Mouse (Mus musculus) kidney, embryonic 14.5 days (tissue): Measurements from ENCODE around the gene Tmem259. TPM values are rescaled to one million over a fixed set of nuclear protein-coding genes. Genes with fewer than 3 reads are reported as not detected.
A peak's percentile ranks its signal among the peaks of the same experiment; 100 is the strongest.

Experiments used
- ATAC-seq: fragments of 200-750 bp; cut with Nextera tagmentation; 2 replicates; pipeline ENCODE4 v1.8.0; 2017; ENCODE audit warnings: moderate number of reproducible peaks, mild to moderate bottlenecking, moderate TSS enrichment, moderate library complexity; ENCODE audit not compliant: low FRiP score, low TSS enrichment
- H3K27ac ChIP-seq: fragments of 300-500 bp; sonication (generic); 2 replicates; pipeline ENCODE4 v1.5.1; 2014; ENCODE audit warnings: low read depth, mild to moderate bottlenecking, low read length, moderate library complexity, mixed read lengths
- H3K27me3 ChIP-seq: fragments of 300-500 bp; sonication (generic); 2 replicates; pipeline ENCODE4 v1.6.1; 2014; ENCODE audit warnings: mild to moderate bottlenecking, low read length; ENCODE audit not compliant: control insufficient read depth, insufficient read depth
- H3K36me3 ChIP-seq: fragments of 300-500 bp; sonication (generic); 2 replicates; pipeline ENCODE4 v1.6.1; 2014; ENCODE audit warnings: low read length, mixed read lengths; ENCODE audit not compliant: control insufficient read depth, insufficient read depth
- H3K4me1 ChIP-seq: fragments of 300-500 bp; sonication (generic); 2 replicates; pipeline ENCODE4 v1.6.1; 2014; ENCODE audit warnings: low read length, mixed read lengths; ENCODE audit not compliant: control insufficient read depth, insufficient read depth
- H3K4me2 ChIP-seq: fragments of 300-500 bp; sonication (generic); replicated peaks from 2 replicates; pipeline ENCODE4 v1.6.1; 2014; ENCODE audit warnings: low read depth, mild to moderate bottlenecking, low read length
- H3K4me3 ChIP-seq: fragments of 300-500 bp; sonication (generic); 2 replicates; pipeline ENCODE4 v1.5.1; 2014; ENCODE audit warnings: mild to moderate bottlenecking, low read length
- H3K9ac ChIP-seq: fragments of 300-500 bp; sonication (generic); 2 replicates; pipeline ENCODE4 v1.6.1; 2014; ENCODE audit warnings: low read depth, mild to moderate bottlenecking, low read length, moderate library complexity
- H3K9me3 ChIP-seq: fragments of 300-500 bp; sonication (generic); 2 replicates; pipeline ENCODE4 v1.6.1; 2016; ENCODE audit warnings: low read length; ENCODE audit not compliant: control insufficient read depth
- WGBS: fragments of 180-500 bp; shearing (Covaris S2); extraction: QIAGEN DNeasy Blood & Tissue Kit; methylation state at CpG from one replicate; pipeline ENCODE4 v1.1.7; 2014; 5-methylcytosine and 5-hydroxymethylcytosine counted together
- polyA plus RNA-seq: library from polyadenylated mRNA; unstranded; fragments of >200 nt; fragmentation: Nextera tagmentation; extraction: Ambion mirVana; gene quantifications from 2 replicates; pipeline ENCODE4 v1.2.1, GENCODE M21; 2014

Tmem259 gene
- polyA plus RNA-seq, 1 experiment from 2014 or later, result 18.8 TPM

DNA sequence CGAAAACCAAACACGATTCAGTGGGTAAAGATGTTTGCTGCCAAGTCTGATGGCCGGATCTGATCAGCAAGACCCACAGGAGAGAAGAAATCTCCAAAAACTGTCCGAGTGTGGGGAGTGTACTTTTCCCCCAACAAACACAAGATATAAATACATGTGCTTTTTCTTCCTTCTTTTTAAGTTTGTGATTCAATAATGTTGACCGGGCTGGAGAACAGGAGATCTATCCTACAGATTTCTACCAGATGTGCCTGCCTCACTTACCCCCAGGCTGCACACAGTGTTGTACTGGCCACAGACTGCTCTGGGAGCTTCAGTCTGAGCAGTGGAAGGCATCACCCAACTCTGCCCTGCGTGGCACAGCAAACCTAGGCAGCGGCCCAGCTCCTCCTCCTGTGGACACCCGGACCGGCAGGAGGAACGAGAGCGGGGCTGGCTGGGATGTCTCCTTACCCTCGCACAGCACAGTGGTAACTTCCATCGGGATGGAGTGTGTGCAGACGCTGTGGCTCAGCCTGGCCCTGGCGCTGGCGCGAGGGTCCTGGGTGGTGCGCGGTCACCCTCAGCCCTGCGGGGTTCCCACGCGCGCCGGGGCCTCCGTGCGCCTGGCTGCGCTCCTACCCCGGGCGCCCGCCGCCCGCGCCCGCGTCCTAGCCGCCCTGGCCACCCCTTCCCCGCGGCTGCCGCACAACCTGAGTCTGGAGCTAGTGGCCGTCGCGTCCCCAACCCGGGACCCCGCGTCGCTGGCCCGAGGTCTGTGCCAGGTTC is 13.5 kb downstream of the Tmem259 start, which contains the start of gene Grin3b:
Gene Grin3b, plus strand, starts transcription at position 301 of the 768 bp plus-strand sequence.
- Histone ChIP-seq H3K27me3 (peaks cover 15% of the 10 kb centered on the region; the same call in 1 of the 2 replicates), H3K9ac (peak within 1 kb of the TSS; percentile 40), H3K9me3 (no peaks in the 10 kb centered on the region), H3K4me3 (peak within 1 kb of the TSS; percentile 48), H3K27ac (no peak within 1 kb of the TSS), H3K4me2 (peak within 1 kb of the TSS; percentile 93), H3K4me1 (0 out of 2 replicates have a peak, but pooled peaks cover 7% of the 10 kb centered on the region), H3K36me3 (peaks cover 33% of the 10 kb centered on the region)
- 9% methylated on average over 41 of the region's 47 CpGs for WGBS
- ATAC-seq, result peak; percentile 34; the same call in 1 of the 2 replicates

- H3K9ac ChIP-seq, result no peak overlapping the region
- no peak overlapping the region for H3K4me2 ChIP-seq
- no peak for ATAC-seq
- no peak overlapping the region for H3K27ac ChIP-seq
- 0 out of 2 replicates have a peak, but pooled peaks cover 7% of the 10 kb centered on the region for H3K4me1 ChIP-seq
- H3K4me3 ChIP-seq, result no peak overlapping the region
- peaks cover 41% of the 10 kb centered on the region for H3K36me3 ChIP-seq
- H3K9me3 ChIP-seq, result no peaks in the 10 kb centered on the region
- peaks cover 15% of the 10 kb centered on the region; the same call in 1 of the 2 replicates for H3K27me3 ChIP-seq
- WGBS, result 21% methylated on average over 3 of the region's 3 CpGs
Observed at GRCm38 (mm10) chr10:79969124-79969568, 15.0 kb downstream of the Tmem259 start.

- H3K4me1 ChIP-seq, result 0 out of 2 replicates have a peak, but pooled peaks cover 7% of the 10 kb centered on the region
- no peak overlapping the region for H3K27ac ChIP-seq
- 85% methylated on average over 1 of the region's 1 CpGs for WGBS
- no peak overlapping the region for H3K4me3 ChIP-seq
- no peaks in the 10 kb centered on the region for H3K9me3 ChIP-seq
- peaks cover 50% of the 10 kb centered on the region for H3K36me3 ChIP-seq
- no peak overlapping the region for H3K4me2 ChIP-seq
- peaks cover 15% of the 10 kb centered on the region; the same call in 1 of the 2 replicates for H3K27me3 ChIP-seq
- peak overlapping the region; percentile 18; the same call in 1 of the 2 replicates for H3K9ac ChIP-seq
- no peak for ATAC-seq
Observed at GRCm38 (mm10) chr10:79968181-79968580, 15.9 kb downstream of the Tmem259 start.

DNA sequence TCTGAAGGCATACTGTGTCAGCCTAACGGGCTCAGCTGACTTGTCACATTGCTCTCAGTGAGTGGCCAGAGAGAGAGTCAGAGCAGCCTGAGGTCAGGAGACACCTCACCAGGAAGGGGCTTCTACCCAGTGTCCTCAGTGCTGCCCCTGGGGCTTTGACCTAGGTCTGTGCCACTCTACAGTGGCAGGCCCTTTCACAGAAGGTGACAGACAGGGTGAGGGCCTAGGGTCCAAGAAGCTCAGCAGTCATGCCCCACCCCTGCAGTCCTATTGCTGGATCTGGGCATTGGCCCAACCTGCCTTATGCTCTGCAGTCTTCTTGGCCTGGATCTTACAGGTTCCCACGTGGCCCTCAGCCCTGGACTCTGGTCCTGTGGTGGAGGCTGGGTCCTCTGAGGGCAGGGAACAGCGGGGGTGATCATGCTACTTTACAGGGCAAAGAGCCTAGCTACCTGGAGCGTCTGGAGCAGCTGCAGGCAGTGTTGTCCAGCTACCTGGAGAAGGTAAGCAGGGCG is 17.2 kb downstream of the Tmem259 start:
- H3K9me3 ChIP-seq, result no peaks in the 10 kb centered on the region
- no peak for ATAC-seq
- no peak overlapping the region for H3K9ac ChIP-seq
- H3K27me3 ChIP-seq, result peaks cover 14% of the 10 kb centered on the region; the same call in 1 of the 2 replicates
- 85% methylated on average over 5 of the region's 5 CpGs for WGBS
- H3K4me1 ChIP-seq, result 0 out of 2 replicates have a peak, but pooled peaks cover 4% of the 10 kb centered on the region
- no peak overlapping the region for H3K4me2 ChIP-seq
- peaks cover 62% of the 10 kb centered on the region for H3K36me3 ChIP-seq
- H3K4me3 ChIP-seq, result no peak overlapping the region
- H3K27ac ChIP-seq, result no peak overlapping the region

GRCm38 (mm10) chr10:79965325-79965724 is 18.8 kb downstream of the Tmem259 start:
- 86% methylated on average over 5 of the region's 5 CpGs for WGBS
- Histone ChIP-seq H3K27me3 (no peaks in the 10 kb centered on the region), H3K4me3 (no peak overlapping the region), H3K9me3 (no peaks in the 10 kb centered on the region), H3K9ac (no peak overlapping the region), H3K36me3 (peaks cover 62% of the 10 kb centered on the region), H3K4me1 (peaks cover 10% of the 10 kb centered on the region), H3K27ac (no peak overlapping the region), H3K4me2 (no peak overlapping the region)
- no peak for ATAC-seq

DNA sequence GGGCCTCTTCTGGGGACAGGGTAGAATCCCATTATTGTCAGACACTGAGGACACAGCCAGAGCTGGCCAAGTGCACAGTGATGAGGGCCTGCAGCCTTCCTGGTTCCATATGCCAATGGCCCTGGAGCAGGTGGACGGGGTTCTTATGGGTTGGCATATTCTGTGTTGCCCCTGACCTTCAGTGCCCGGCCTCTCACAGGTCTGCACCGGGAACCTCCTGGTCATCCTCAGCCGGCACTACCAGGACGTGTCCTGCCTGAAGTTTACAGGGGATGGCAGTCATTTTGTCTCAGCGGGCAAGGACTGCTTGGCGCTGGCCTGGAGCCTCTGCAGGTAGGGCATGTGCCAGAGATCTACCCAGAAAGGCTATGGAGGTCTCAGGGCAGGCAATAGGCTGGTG is 19.4 kb downstream of the Tmem259 start:
- H3K36me3 ChIP-seq, result peaks cover 62% of the 10 kb centered on the region
- no peak overlapping the region for H3K4me3 ChIP-seq
- no peak overlapping the region for H3K9ac ChIP-seq
- no peaks in the 10 kb centered on the region for H3K9me3 ChIP-seq
- no peaks in the 10 kb centered on the region for H3K27me3 ChIP-seq
- no peak for ATAC-seq
- peaks cover 10% of the 10 kb centered on the region for H3K4me1 ChIP-seq
- WGBS, result 96% methylated on average over 7 of the region's 7 CpGs
- H3K4me2 ChIP-seq, result no peak overlapping the region
- no peak overlapping the region for H3K27ac ChIP-seq

DNA sequence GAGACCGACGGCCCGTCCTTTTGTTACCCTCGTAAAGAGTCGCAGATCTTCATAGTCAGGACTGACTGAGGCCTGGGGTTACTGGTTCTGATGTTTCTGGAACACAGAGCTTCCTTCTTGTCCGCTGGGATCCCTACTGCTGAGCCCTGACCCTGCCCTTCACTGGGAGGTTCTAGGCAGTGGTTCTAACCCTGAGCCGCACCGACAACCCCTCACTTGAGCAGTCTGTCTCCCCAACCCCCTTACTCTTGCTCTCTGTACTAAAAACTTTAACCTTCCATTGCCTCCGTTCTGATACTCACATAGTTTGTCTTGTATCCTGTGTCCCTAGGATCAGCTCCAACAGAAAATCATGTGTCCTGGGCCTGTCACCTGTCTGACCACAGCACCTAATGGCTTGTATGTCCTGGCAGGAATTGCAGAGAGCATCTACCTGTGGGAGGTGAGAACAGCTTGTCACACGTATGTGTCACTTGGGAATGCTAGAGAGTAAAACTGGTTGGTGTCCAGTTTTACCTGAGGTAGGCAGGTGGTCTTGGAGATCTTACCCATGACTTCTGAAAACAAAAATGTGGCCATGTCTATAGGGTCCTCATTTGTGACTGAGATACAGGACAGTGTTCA is 23.3 kb downstream of the Tmem259 start:
- H3K9ac ChIP-seq, result peak overlapping the region; percentile 90
- ATAC-seq, result no peak
- no peaks in the 10 kb centered on the region; the same call in 1 of the 2 replicates for H3K27me3 ChIP-seq
- peaks cover 19% of the 10 kb centered on the region for H3K4me1 ChIP-seq
- no peaks in the 10 kb centered on the region for H3K9me3 ChIP-seq
- H3K36me3 ChIP-seq, result peaks cover 37% of the 10 kb centered on the region
- H3K27ac ChIP-seq, result no peak overlapping the region
- H3K4me2 ChIP-seq, result peak overlapping the region; percentile 90
- H3K4me3 ChIP-seq, result peak overlapping the region; percentile 73
- 14% methylated on average over 10 of the region's 10 CpGs for WGBS

GRCm38 (mm10) chr10:79959847-79960601 is 24.1 kb downstream of the Tmem259 start, which contains the start of gene Wdr18:
Gene Wdr18, plus strand, starts transcription at chr10:79960152.
- no peaks in the 10 kb centered on the region; the same call in 1 of the 2 replicates for H3K27me3 ChIP-seq
- H3K36me3 ChIP-seq, result peaks cover 30% of the 10 kb centered on the region
- H3K27ac ChIP-seq, result peak within 1 kb of the TSS; percentile 34; the same call in 1 of the 2 replicates
- peak within 1 kb of the TSS; percentile 73 for H3K4me3 ChIP-seq
- peak within 1 kb of the TSS; percentile 90 for H3K9ac ChIP-seq
- under 1% methylated on average over 61 of the region's 61 CpGs for WGBS
- peaks cover 19% of the 10 kb centered on the region for H3K4me1 ChIP-seq
- no peaks in the 10 kb centered on the region for H3K9me3 ChIP-seq
- H3K4me2 ChIP-seq, result peak within 1 kb of the TSS; percentile 90
- peak; percentile 95 for ATAC-seq
